Mouse (Mus musculus): ENCODE measurements around the gene Kcnj11.

- TF ChIP-seq CTCF (conservative IDR thresholded peaks at IDR 0.05; ENCODE audit: low read length): no peak
- no peak for TF ChIP-seq POU5F1 (IDR thresholded peaks at IDR 0.05; ENCODE audit: borderline replicate concordance, low read length)
These were observed 3.2 kb downstream of the Kcnj11 start for GRCm38 (mm10) chr7:46097319-46097783.
